Mouse (Mus musculus) liver, postnatal 0 days (tissue): Measurements from ENCODE around the gene Gm21962. TPM values are rescaled to one million over a fixed set of nuclear protein-coding genes. Genes with fewer than 3 reads are reported as not detected.

Experiments used
- ATAC-seq: fragments of 200-750 bp; cut with Nextera tagmentation; 2 replicates; pipeline ENCODE4 v1.8.0; 2017; ENCODE audit warnings: mild to moderate bottlenecking, moderate library complexity
- DNase-seq: peaks from one replicate; pipeline ENCODE4 v3.0.0-alpha.2; 2016
- H3K27ac ChIP-seq: fragments of 300-500 bp; sonication (generic); 2 replicates; pipeline ENCODE4 v1.5.1; 2014; ENCODE audit warnings: antibody characterized with exemption, moderate library complexity, mild to moderate bottlenecking, low read depth
- H3K27me3 ChIP-seq: fragments of 300-500 bp; sonication (generic); 2 replicates; pipeline ENCODE4 v1.6.1; 2014; ENCODE audit warnings: low read length, control low read depth, mixed read lengths; ENCODE audit not compliant: insufficient read depth
- H3K36me3 ChIP-seq: fragments of 300-500 bp; sonication (generic); replicated peaks from 2 replicates; pipeline ENCODE4 v1.6.1; 2014; ENCODE audit warnings: mild to moderate bottlenecking, control low read depth, low read length, moderate library complexity, mixed read lengths; ENCODE audit not compliant: insufficient read depth
- H3K4me1 ChIP-seq: fragments of 300-500 bp; sonication (generic); 2 replicates; pipeline ENCODE4 v1.6.1; 2014; ENCODE audit warnings: antibody characterized with exemption, mild to moderate bottlenecking, control low read depth; ENCODE audit not compliant: insufficient read depth
- H3K4me2 ChIP-seq: fragments of 300-500 bp; sonication (generic); 2 replicates; pipeline ENCODE4 v1.6.1; 2014; ENCODE audit warnings: low read depth, mild to moderate bottlenecking, low read length, moderate library complexity, mixed read lengths
- H3K4me3 ChIP-seq: fragments of 300-500 bp; sonication (generic); 2 replicates; pipeline ENCODE4 v1.5.1; 2014; ENCODE audit warnings: low read depth, low read length
- H3K9ac ChIP-seq: fragments of 300-500 bp; sonication (generic); replicated peaks from 2 replicates; pipeline ENCODE4 v1.6.1; 2014; ENCODE audit warnings: mild to moderate bottlenecking, moderate library complexity
- H3K9me3 ChIP-seq: fragments of 300-500 bp; sonication (generic); 2 replicates; pipeline ENCODE4 v1.6.1; 2016; ENCODE audit warnings: mild to moderate bottlenecking, control low read depth, low read length, mixed read lengths
- CTCF ChIP-seq: sonication (generic); IDR thresholded peaks from 2 replicates; pipeline ENCODE4 v1.5.1; 2016; ENCODE audit warnings: antibody characterized with exemption, low read depth
- EP300 ChIP-seq: IDR thresholded peaks from 2 replicates; pipeline ENCODE4 v1.6.1; 2016; ENCODE audit warnings: antibody characterized with exemption, low read depth, mild to moderate bottlenecking
- WGBS: fragments of 180-500 bp; shearing (Covaris S2); extraction: QIAGEN DNeasy Blood & Tissue Kit; methylation state at CpG from one replicate; pipeline ENCODE4 v1.1.7; 2014; ENCODE audit not compliant: insufficient replicate concordance; 5-methylcytosine and 5-hydroxymethylcytosine counted together
- polyA plus RNA-seq: library from polyadenylated mRNA; unstranded; fragments of >200 nt; fragmentation: Nextera tagmentation; extraction: Ambion mirVana; gene quantifications from 2 replicates; pipeline ENCODE4 v1.2.1, GENCODE M21; 2015

Gm21962 gene
- polyA plus RNA-seq, 1 experiment from 2014 or later: not detected

DNA sequence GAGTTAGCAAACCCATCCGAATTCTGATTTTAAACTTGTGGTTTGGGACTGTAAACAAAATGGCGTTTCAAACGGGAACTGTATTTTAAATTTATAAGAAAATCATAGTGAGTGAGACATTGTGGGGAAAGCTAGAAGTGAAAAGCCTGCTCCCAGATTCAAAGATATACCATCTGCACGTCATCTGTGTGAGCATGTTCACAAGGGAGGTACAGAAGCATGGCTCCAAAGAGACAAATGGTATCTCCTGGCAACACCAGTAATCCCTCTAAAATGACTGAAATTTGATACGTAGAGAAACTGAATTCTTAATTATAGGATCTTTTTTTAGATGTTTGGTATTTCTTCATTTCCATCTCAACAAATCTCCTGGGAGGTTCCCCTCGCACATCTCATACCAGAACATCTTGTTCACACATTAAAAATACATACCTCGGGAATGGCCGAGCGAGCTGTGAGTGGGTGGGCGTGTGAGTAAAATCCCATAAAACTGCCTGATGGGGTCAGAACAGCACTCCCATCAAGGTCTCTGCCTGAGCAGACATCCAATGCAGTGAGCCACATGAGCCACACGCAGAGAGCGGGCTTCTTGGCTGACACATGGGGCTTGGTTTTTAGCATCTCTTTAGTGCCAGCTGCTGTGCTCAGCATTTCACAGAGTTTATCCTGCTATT, 23.8 kb upstream of the Gm21962 start:
- H3K36me3 ChIP-seq: no peaks in the 10 kb centered on the region
- no peak overlapping the region for H3K4me3 ChIP-seq
- no peaks in the 10 kb centered on the region for H3K4me1 ChIP-seq
- DNase-seq: no peak
- H3K9ac ChIP-seq: no peak overlapping the region
- no peaks in the 10 kb centered on the region for H3K27me3 ChIP-seq
- ATAC-seq: no peak
- no peaks in the 10 kb centered on the region for H3K9me3 ChIP-seq
- WGBS: 83% methylated on average over 12 of the region's 12 CpGs
- TF ChIP-seq CTCF (no peak), EP300 (no peak)
- H3K27ac ChIP-seq: no peak overlapping the region
- no peak overlapping the region for H3K4me2 ChIP-seq

DNA sequence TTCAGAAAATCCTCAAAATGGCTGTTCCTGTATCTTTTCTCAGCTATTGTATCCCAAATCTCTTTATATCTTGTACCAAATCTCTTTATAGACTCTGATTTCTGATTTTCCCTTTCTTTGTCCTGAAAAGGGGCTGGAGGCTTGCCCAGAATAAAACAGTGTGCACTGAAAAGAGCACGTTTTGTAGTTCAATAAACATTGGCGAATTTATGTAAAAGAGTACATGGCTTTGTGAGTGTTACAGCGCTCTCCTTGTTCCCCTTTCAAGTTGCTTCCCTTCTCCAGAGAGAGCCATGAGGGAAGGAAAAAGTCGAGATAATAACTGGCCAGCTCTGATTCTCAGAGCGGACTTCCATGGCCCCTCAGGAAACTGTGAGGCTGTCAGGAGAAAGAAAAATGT, 22.2 kb upstream of the Gm21962 start:
- no peak for ATAC-seq
- H3K4me1 ChIP-seq: no peaks in the 10 kb centered on the region
- 68% methylated on average over 5 of the region's 5 CpGs for WGBS

DNA sequence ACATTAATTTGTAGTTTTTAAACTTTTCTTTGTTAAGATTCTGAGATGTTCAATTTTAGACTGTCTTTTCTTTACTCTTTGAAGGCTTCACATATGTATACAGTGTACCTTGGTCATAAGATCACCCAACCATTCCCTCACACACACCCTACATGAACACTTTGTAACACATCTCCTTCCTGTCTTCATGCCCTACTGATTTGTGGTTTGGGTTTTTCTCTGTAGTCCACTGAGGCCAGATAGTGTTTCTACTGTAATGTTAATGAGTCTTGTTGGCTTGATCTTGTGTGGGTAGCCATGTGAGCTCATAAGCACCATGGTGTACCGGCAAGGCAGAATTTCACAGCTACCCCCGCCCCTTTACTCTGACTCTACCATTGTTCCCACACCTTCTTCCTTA, 18.5 kb upstream of the Gm21962 start:
- DNase-seq (no peak), ATAC-seq (no peak)
- Histone ChIP-seq H3K27me3 (no peaks in the 10 kb centered on the region), H3K9ac (no peak overlapping the region), H3K36me3 (no peaks in the 10 kb centered on the region), H3K4me2 (no peak overlapping the region), H3K27ac (no peak overlapping the region), H3K4me1 (no peaks in the 10 kb centered on the region), H3K9me3 (no peaks in the 10 kb centered on the region), H3K4me3 (no peak overlapping the region)
- 71% methylated on average over 2 of the region's 2 CpGs for WGBS
- TF ChIP-seq EP300 (no peak), CTCF (no peak)

More for the DNA sequence above, 22.2 kb upstream of the Gm21962 start:
- Histone ChIP-seq H3K27ac (no peak overlapping the region), H3K27me3 (no peaks in the 10 kb centered on the region), H3K9ac (no peak overlapping the region), H3K4me2 (no peak overlapping the region), H3K4me3 (no peak overlapping the region), H3K36me3 (no peaks in the 10 kb centered on the region), H3K9me3 (no peaks in the 10 kb centered on the region)
- no peak for DNase-seq
- TF ChIP-seq EP300 (no peak), CTCF (no peak)

DNA sequence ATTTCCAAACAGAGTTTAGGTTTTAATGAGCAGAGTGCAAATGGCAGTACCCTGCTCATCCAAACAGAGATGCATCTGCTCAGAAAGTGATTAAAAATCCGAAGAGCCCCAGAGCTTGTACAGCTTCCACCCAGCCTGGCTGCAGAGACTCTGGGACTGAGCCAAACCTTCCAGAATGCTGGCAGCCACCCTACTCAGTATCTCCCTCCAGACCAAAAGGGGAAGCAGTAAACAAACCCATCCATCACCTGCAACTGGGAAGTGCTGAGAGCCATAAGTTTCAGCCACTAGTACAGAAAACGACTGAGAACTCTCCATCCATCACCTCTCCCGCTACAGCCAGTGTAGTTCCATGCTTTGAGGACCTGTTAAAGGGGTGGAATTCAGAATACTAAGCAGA, 9.6 kb downstream of the Gm21962 start:
- ATAC-seq (no peak), DNase-seq (no peak)
- Histone ChIP-seq H3K27me3 (no peaks in the 10 kb centered on the region), H3K4me2 (no peak overlapping the region), H3K4me3 (no peak overlapping the region), H3K4me1 (no peaks in the 10 kb centered on the region), H3K9me3 (no peaks in the 10 kb centered on the region), H3K9ac (no peak overlapping the region), H3K27ac (no peak overlapping the region), H3K36me3 (no peaks in the 10 kb centered on the region)
- TF ChIP-seq EP300 (no peak), CTCF (no peak)
- WGBS: 7% methylated on average over 3 of the region's 3 CpGs

DNA sequence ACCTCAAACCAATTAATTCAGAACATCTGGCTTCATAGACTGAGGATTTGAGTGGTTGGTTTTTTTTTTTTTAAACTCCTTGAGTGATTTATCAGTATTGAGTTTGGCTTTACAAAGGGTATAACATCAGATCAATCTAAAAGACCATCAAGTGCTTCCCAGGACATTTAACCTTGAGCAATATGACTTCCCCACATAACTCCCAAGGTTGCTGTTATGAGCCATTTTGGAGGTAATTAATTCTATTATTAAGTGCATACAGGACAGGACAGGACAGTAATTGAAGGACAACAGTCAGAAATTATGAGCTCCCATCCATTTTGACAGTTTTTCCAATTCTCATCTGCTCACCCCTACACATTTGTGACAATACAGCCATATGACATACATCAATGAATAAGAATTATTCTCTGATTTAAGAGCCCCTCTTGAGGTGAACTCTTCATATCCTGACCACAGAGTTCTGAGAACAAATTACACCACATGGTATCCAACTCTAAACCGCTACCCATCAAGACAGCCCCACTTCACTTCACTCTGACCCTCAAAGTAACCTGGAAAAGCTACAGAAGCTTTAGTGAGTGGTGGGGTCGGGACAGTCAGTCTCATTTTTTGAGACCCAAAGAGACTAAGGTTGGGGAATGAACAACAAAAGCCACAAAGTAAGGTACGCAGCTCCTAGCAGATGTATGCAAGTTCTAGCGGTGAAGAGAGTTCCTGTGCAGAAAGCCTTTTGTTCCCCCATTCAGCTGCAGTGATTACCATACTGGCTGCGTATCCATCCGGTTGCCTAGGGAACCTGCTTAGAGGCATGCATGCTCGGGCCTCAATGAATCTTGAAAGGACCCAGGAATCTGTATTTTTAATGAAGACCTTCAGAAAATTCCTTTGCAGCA, 11.8 kb downstream of the Gm21962 start:
- no peak overlapping the region for H3K4me2 ChIP-seq
- no peak overlapping the region for H3K27ac ChIP-seq
- no peak overlapping the region for H3K4me3 ChIP-seq
- H3K9me3 ChIP-seq: no peaks in the 10 kb centered on the region
- ATAC-seq (no peak), DNase-seq (no peak)
- 49% methylated on average over 7 of the region's 7 CpGs for WGBS
- no peak overlapping the region for H3K9ac ChIP-seq
- no peak for TF ChIP-seq CTCF
- TF ChIP-seq EP300: no peak
- no peaks in the 10 kb centered on the region for H3K27me3 ChIP-seq
- no peaks in the 10 kb centered on the region for H3K4me1 ChIP-seq
- no peaks in the 10 kb centered on the region for H3K36me3 ChIP-seq

DNA sequence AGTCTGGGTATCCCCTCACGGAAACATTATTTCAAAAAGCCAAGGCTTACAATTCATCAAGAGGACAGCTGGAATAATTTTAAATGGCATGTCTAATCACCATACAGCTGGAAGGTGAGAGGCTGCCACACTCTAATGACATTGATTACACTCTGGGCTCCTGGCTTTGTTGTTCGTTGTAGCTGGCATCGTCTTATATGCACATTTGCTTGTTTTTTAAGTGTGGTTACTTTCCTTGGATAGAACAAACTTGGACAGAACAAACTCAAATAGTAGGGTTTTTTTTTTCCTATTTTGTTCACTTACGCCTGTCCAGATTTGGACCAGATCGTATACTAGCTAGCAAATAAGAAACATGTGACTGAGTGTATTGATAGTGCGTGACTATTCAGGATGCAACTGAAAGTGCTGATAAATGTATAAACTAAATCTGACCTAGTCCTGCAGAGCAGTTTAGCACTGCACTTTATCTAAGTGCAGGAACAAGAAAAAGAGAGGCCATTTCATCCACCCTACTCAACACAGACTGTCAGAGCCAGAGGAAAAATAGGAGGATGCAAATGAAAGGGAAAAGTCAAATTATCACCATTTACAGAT, 12.6 kb downstream of the Gm21962 start:
- H3K27ac ChIP-seq: no peak overlapping the region
- DNase-seq (no peak), ATAC-seq (no peak)
- whole genome bisulfite sequencing: 69% methylated on average over 6 of the region's 6 CpGs
- no peak overlapping the region for H3K4me3 ChIP-seq
- H3K9me3 ChIP-seq: no peaks in the 10 kb centered on the region
- TF ChIP-seq EP300 (no peak), CTCF (no peak)
- H3K4me1 ChIP-seq: no peaks in the 10 kb centered on the region
- no peak overlapping the region for H3K9ac ChIP-seq
- no peaks in the 10 kb centered on the region for H3K36me3 ChIP-seq
- no peaks in the 10 kb centered on the region for H3K27me3 ChIP-seq
- no peak overlapping the region for H3K4me2 ChIP-seq
